Mouse (Mus musculus) spleen, postnatal 10 days (tissue): Measurements from ENCODE around the gene Vpreb2.
"Not testable (repeated sequence)": the region's sequence is repeated elsewhere in the genome, so short reads cannot be mapped to it uniquely, and the experiment has no call there.

Experiments
- DNase-seq, 2 experiments: peaks; one replicate each; pipeline ENCODE4 v3.0.0; 2021 to 2022; ENCODE audit warnings: low spot score in 2 of 2

The Vpreb2 gene

DNA sequence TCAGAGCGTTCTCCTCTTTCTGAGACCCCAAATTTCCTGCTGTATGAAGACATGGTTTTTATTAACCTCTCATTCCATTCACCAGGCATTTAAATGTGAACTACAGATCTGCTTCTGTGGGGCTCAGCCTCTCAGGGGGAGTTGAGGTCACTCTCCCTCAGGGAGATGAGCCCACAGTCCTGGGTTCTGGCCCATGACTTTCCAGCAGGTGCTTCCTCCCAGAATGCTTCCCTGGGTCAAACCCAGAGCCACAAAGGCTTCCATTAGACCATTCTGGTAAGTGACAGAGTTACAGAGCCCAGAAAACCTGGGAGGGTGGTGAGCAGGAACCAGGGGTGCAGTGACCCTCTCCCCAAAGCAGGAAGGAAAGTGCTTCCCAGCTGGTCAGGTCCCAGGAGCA, at the start of gene Vpreb2:
Gene Vpreb2, plus strand, starts transcription at position 301 of the 400 bp plus-strand sequence.
- no peak for DNase-seq

DNA sequence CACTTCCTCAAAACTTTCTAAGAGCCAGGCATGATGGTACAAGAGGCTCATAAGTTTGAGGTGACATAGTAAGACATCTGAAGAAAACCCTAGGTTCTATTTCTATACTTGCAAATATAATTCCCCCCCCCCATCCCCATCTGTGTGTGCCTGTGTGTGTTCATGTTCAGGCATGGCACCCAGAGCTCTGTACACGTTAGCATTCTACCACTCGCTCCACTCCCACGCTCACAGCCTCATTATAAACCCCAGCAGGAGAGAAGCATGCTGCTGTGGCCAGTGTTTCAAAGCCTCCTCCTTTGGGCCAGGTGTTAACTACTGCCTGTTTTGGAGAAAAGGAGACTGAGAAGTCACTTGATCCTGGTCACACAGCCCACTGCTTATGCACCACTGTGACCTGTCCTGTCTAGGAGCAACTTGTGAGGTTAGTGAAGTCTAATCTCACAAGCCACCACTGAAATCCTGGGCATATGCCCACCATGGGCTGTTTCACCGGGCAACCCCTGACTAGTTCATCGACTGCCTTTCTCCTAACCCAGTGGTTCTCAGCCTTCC, 48.2 kb upstream of the Vpreb2 start:
- DNase-seq = no peak

DNA sequence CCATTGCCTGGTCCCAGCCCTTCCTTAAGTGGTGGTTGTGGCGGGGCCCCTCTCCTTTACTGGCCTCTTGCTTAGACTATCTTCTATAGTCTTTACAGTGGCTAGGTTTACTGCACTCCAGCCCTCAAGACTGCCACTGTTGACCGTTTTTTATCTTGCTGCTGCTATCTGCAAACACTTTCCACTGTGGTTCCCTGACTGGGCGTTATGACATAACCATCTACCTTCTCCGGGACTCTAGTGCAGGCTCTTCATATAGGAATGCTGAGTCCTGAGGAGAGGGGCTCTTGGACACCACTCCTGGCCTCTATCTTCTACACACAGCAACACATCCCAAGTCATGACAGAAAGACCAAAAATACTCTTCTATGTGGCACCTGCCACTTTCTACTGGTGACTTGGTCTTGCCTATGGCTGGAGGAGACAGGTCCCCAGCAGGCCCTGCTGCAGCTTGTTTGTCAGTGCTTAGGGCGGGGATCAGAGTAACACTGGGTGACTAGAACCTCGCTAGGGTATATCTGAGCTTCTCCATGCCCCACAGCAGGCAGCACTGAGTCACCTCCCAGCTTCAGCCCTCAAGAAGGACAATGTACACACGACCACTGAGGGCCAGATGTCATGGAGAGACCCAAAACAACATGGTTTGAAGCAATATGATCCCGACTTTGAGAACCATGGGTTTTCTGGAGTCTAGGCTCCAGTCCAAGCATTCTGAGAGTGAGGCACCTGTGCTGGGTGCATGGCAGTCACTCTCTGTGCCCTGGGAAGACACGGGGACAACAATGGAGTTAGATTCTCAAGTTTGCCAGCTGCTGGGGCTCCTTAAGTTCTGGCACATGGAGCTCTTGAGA, 46.4 kb upstream of the Vpreb2 start:
- DNase-seq = no peak

DNA sequence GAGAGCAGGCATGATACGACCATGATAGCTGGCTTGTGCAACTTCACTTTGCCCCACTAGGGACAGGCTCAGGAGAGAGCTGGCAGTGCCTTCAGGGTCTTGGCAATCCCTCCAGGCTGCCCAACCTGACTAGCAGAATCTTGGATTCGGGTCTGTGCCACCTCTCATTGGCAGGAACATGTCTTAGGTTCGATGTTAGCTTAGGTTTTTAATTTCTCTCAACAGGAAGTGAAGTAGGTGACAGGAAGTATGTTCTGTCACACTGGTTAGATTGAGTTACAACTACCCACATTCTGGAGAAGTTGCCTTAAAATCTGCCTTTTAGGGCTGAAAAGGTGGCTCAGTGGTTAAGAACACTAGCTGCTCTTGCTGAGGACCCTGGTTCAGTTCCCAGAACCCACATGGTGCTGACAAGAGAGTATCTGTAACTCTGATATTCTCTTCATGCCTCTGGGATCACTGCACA, 45.8 kb upstream of the Vpreb2 start:
- DNase-seq = no peak

DNA sequence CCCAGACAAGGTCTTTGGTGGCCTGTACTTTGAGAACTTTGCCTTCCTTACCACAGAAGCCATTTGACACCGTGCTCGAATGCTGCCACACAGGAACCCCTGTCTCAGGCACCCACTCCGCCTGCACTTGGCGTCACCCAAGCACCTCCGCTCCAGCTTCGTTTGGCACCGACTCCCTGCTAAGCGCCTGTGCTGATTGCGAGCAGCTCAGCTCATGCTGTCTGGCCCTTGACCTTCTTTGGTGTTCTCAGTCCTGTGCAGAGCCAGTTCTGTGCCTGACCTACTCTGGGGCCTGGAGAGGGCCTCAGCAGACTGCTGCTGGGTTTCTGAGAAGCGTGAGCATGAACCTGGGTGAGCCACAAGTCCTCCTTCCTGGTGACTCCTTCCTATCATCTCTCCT, 43.5 kb upstream of the Vpreb2 start:
- DNase-seq = no peak

DNA sequence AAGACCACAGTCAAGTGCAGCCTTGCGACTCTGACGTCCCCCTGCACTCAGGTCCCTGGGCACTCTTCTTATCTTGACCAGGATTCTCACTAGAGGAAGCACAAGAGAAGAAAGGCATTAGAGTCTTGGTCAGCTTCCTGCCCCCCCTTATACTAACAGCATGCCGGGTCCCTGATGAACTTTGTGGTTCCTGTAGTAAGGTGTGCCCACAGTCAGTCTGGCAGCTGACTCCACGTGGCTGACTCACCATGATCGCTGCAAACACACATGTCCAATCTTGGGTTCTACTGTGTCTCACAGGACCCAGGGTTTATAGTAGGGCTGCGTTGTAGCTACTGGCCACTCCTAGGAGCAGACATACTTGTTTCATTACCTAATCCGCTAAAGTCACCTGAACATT, 42.0 kb upstream of the Vpreb2 start:
- DNase-seq = no peak

DNA sequence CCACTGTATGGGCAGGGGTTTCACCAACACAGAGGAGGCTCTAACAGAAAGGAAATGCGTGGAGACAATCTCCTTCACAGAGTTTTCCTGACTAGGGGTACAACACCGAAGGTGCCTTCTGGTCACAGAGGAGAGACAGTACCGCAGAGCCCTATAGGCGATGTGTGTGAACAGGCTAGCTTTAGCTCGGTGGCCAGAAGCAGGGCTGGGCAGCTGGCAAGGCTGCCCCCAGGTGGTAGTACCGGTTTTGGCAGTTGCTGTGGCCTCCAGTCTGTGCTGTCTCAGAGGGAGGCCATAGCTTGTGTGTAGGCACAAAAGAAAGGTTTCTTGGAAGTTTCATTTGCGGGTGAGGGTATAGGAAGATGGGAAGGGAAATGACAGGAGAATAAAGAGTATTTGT, 41.4 kb upstream of the Vpreb2 start:
- DNase-seq = peak; percentile 61 to 84

DNA sequence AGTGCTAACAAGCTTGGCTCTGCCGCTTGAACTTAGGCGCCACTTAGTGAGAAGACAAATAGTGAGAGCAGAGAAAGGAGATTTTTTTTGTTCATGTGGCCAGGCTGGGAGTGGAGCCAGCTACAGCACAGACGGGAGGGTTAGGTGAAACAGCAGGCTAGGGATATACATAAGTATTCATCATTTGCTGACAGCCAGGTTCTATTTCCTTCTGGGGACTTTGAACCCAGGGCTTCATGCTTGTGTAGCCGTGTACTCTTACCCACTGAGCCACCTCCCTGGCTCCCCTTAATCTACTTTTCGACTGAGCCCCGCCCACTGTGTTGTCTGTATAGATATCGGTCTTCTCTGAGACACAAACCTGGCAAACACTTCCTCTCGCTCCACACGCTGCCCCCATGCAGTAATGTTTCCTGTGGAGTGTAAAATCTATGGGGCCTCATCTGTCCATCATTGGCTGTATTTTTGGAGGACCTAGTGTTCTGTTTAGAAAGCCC, 40.9 kb upstream of the Vpreb2 start:
- peak in 1 of 2 experiments; percentile 51 for DNase-seq

DNA sequence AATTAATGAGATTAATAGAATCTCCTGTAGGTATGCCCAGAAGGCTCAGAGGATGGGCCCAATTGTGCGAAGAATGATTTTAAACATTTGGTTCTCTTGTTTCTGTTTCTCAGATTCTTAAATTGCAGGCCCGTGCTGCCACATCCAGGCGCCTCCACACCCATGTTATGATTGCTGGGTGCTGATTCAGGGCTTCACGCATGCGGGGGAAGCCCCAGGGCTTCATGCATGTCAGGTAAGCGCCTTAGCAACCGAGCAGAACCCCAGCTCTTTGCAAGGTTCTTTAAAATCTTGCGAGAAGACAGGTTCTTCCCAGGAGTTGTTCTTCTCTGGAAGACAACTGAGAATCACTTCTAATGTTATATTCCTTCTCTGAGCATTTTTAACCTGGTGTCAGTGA, 36.8 kb upstream of the Vpreb2 start:
- DNase-seq = no peak

DNA sequence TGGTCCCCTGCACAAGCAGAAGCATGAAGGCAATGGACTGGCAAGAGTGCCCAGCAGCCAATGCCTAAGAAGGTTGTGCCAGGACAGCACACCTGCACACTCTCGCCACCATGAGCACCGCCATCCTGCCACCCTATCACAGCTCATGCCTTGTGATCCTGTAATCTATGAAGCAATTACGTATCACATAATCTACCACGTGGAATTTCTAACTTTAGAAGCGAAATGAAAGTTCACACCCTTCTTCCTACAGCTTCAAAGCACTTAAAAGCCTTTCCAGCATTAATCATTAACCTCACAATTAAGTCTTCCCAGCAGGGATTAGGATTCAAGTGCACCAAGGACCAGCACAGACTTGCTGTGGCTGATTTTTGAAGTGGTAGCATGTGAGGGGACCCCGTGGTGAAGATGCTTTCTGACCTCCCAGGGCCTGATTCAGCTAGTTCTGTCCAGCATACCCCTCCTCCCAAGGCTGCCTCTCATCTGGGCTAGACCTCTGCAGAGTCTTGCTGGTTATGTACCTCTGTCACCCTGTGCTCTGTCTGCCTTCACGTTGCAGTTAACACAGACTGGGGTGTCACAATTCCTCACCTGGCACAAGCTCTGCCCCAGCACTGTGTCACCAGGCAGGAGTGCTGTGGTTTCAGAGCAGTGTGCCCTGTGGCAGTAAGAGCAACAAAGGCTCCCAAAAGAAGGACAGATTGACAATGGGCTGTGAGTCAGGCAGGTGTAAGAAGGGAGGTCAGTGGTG, 35.0 kb upstream of the Vpreb2 start:
- DNase-seq = no peak

DNA sequence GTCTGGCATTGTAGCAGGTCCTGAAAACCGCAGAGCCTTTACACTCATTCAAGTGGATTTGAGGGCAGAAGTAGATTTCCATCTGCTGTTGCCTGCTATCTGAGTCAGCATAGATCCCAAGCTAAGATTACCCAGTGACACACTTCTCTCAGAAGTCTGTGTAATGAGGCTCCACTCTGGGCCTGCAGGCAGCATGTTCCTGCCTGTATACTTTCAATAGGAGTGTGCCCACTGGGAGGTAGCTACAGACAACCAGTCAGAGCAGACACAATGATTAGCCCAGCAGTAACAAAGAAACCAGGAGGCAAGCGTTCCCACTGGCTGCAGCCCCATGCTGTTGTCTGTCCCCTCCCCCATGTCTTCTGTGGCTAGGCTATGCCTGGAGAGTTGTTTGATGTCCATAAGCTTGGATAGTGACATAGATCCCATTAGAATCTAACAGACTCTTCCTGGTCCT, 30.8 kb upstream of the Vpreb2 start:
- DNase-seq = no peak

DNA sequence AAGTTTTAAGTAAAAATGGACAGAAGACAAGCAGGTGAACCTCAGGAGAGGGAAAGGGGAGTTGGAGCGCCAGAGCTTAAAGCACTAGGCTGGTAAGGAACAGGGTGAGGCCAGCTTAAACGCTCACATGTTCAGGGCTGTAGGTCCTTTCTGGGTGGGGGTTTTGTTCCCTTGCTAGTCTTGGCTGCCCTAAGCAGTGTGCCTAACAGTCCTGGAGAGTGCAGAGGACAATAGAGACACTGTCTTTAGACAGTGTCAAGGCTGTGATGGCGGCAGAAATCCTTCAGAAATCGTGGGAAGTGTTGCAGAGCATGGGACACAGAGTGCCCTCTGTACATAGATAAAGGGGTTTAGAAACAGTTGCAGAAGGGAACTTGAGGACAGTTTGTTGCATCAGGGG, 30.2 kb upstream of the Vpreb2 start:
- no peak for DNase-seq

DNA sequence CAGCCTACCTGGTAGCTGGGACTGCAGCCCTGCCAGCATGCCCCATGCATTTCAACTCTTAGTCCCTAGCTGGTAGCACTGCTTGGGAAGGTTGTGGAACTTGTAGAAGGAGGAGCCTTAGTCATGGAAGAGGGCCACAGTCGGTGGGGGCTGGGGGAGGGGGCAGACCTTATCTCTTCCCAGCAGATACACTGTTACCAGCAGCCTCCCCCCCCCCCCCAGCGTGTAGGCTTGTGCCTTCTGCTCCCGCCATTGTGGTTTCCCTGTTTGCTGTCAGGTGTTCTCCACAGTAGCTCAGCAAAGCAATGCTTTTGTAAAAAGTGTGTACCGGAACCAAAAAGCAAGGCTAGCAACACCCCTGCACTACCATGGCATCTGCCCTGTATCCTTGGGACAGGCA, 28.6 kb upstream of the Vpreb2 start:
- no peak for DNase-seq

DNA sequence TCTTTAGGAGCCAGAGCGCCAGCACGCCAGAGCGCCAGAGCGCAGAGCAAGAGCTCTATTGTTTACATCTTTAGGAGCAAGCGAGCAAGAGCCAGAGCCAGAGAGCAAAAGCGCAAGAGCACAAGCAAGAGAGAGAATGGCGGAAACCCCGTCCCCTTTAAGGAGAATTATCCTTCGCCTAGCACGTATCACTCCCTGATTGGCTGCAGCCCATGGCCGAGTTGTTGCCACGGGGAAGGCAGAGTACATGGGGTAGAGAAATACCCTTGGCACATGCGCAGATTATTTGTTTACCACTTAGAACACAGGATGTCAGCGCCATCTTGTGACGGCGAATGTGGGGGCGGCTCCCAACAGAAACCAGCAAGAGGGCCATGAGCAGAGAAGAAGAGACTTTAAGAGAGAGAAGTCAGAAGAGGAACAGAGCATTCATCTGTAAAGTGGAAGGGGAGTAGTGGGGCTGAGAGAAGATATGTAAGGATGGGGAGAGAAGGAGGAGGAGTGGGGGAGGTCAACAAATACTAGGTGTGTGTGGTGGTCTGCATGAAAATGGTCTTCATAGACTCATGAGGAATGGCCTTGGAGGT, 24.1 kb upstream of the Vpreb2 start:
- not testable (repeated sequence) for DNase-seq

DNA sequence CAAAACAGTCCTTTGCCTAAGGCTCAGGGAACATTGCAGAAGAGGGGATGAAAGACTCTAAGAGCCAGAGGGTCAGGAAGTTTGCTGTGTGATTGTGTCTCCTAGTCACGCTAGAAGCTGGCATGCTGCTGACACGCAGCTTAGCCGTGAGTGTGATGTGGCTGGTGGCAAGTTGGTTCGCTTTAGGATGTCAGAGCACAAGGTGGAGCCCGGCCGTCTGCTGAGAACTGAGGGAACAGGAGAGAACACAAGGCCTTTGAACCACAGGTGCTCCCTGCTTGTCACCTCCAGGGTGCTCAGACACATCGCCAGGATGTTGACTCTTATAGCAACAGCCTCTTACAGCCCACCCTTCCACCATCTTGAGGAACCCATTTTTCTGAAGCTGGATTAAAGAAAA, 18.1 kb upstream of the Vpreb2 start:
- no peak for DNase-seq

DNA sequence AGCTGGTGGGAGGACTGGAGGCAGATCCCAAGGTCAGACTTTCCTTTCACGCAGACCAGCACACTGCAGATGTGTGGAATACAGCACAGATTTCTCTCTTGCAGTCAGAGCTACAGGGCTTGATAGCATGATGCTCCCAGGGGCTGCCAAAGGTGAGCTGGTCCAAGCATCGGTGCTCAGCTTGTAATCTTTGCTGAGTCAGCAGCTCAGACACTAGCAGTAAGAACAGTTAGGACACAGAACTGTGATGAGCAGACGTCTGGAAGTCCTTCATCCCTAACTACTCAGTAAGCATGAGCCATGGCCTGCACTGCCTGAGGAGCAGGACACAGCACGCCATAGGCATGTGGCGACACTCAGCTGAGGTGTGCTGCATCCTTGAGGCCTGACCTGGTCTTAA, 8.4 kb upstream of the Vpreb2 start:
- DNase-seq = no peak

DNA sequence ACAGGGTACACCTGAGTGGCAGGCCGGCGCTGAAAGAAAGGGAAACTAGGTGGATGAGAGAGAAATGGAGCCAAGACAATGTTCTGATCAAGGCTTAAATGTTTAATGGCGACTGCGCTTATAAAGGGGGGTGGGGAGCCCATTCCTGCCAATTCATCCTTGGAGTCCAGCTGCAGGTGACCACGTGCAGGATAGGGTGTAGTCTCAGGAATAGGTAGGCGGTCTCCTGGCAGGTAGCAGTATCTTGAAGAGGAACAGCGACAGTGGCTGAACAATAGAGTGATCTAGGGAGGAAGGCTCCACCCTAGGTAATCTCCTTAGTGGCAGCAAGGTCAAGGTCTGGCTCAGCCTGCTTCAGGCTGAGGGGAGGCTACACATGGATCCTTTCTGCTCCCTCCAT, 2.4 kb upstream of the Vpreb2 start:
- not testable (repeated sequence) for DNase-seq

DNA sequence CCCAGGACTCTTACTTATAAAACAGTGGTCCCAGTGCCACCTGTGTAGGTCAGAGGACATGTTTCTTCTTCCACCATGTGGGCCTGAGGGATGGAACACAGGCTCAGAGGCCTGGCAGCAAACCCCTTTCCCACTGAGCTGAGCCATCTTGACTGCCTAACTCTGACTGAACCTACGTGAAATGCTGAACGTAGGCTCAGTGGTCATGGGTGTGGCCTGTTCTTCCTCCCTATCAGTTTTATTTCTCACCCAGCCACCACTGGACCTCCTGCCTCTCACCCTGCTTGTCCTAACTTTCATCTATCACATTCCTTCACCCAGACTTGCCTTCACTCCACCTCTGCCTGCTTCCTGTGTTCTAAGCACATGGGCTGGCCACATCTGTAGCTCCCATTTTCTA, 3.0 kb downstream of the Vpreb2 start:
- no peak for DNase-seq

DNA sequence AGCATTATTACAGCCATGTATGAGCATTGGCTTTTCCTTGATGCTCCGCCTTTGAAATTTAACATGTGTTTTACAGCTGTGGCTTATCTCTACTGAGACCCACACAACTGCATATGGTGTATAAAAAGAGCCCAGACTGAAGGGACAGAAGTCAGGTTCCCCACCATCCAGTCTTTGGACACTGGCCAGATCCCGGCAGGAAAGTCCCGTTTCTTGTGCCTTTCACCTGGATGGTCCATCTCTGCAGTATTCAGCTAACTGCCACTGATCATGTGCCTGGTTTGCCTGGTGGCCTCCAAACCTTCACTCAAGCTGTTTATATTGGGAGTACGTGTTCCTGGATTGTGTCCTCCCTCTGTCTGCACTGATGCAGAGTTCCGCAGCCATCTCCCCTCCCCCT, 4.0 kb downstream of the Vpreb2 start:
- DNase-seq = peak in 1 of 2 experiments; percentile 20

DNA sequence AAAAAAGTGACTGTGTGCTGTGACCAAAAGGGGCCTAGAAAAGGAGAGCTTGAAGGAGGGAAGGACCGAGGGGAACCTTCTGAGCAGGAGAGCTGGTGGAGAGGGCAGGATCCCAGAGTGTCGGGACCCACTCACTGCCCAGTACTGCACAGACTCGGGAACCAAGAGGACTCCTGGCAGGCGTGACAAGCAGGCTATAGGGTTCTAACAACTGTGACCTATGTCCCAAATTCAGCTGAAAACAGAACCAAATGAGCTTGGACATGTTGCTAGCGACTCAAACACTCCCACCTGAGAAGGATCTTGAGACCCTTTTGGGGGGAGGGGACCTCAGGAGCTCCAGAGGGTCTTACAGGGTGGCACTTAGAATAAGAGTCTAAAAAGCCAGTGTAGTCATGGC, 4.8 kb downstream of the Vpreb2 start:
- no peak for DNase-seq

DNA sequence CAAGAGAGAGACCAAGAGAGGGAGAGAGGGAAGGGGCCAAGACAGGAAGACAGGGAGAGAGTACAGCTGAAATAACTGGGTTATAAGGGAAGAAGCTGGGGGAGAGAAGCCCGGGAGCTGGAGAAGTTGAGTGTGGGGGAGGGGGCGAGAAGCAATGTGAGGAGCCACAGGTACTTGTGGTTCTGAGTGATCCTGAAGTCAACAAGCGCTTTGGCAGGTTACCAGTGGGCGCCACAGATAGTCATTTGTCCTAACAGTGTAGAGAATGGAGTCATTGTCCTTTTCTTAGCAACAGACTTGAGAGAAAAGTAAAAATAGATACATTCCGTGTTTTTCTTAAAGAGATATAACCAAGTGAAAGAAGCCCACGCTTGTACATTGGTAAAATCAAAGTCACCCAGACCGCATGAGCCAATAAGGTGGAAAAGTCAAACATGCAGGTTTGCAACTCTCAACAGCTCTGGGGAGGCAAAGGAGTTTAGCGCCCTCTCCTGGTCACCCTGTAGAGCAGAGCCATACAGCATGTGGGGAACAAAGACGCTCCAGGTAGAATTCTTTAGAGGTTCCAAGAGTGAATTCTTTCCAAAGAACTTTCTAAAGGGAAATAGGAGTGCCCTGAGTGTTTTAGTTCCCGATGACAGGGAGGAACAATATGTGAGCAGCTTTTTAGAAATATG, 6.4 kb downstream of the Vpreb2 start:
- DNase-seq = peak; percentile 19 to 71
